Mouse (Mus musculus): ENCODE measurements around the gene Ddr1.

The Ddr1 gene

DNA sequence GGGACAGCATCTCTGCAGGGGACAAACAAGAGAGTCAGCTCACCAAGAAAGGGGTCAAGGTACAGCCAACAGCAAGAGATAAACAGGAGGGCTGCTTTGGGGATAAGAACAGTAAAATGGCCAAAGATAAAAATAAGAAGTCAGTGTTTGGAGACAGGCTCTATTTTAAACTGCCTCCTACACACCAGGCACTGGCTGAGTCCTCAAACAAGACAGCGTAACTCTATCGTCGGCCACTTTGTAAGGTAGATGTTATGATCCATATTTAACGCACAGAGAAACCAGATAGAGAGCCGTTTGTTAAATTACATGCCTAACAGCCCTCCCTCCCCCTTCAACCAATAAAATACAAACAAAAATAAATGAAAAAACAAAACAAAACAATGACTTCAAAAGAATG, 10.5 kb downstream of the Ddr1 start:
- DNase-seq (ENCODE audit: low spot score in 2 of 2), result no peak

DNA sequence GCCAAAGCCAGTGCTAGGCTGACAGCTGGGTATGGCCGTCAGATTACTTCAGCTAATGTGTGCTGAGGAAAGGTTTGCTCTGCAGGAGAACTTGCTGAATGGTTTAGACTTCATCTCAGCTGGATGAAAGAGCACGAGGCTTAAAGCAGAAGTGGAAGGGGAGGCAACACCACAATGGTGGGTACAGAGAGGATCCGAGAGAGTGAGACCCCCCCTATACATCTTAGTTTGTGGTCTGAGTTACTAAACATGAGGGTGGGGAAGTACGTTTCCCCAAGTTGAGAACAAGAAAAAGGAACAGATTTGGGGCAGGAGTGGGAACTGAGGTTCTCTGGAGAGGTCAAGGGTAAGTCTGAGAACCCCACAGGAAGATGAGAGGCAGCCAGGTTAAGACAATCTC, 12.1 kb downstream of the Ddr1 start:
- no peak for DNase-seq (ENCODE audit: low spot score in 2 of 2)

DNA sequence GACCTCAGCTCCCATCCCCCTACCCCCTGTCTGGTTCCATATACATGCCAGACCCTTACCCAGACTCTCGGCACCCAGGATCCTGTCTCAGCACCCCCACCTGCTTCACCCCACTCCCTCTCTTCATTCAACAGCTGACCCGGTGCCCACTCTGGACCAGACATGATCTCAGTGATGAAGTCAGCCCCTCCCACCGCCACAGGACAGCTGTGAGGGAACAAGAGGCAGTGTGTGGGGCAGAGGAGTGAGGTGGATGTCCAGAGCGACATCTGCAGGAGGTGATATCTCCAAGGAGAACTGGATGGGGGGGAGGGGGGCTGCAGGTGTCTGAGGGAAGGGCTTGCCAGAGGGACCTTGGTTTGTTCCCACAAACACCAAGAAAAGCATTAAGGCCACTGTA, 12.6 kb downstream of the Ddr1 start:
- no peak for DNase-seq (ENCODE audit: low spot score in 2 of 2)

DNA sequence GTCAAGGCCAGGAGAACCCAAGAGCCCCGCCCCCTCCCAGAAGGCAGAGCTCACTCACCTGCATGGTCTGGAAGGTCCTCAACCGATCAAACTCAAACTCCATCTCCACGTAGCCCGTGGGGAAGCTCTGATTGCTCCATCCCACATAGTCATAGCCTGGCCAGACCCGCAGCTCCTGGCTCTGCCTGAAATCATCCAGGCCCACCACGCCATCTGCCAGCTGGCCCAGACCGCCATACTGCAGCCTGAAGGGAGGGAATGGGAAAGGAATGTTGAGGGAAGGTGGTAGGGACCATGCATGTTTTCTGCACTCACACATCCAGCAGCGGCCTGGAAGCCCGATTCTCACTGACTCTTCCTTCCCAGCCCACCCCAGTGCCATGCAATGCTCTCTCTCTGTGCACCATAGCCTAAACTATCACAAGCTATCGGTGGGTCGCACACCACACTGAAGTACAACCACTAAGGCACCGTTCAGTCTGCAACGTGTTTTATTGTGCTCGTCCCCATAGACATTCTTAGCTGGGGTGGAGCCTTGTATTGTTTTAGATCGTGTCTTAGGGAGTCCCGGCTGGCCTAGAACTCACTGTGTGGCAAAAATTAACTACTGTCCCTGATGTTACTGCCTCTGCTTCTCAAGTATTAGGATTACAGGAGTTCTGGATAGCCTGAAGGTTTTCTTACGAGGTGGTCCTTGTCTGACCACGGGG, 14.3 kb downstream of the Ddr1 start:
- DNase-seq (ENCODE audit: low spot score in 2 of 2), result no peak

DNA sequence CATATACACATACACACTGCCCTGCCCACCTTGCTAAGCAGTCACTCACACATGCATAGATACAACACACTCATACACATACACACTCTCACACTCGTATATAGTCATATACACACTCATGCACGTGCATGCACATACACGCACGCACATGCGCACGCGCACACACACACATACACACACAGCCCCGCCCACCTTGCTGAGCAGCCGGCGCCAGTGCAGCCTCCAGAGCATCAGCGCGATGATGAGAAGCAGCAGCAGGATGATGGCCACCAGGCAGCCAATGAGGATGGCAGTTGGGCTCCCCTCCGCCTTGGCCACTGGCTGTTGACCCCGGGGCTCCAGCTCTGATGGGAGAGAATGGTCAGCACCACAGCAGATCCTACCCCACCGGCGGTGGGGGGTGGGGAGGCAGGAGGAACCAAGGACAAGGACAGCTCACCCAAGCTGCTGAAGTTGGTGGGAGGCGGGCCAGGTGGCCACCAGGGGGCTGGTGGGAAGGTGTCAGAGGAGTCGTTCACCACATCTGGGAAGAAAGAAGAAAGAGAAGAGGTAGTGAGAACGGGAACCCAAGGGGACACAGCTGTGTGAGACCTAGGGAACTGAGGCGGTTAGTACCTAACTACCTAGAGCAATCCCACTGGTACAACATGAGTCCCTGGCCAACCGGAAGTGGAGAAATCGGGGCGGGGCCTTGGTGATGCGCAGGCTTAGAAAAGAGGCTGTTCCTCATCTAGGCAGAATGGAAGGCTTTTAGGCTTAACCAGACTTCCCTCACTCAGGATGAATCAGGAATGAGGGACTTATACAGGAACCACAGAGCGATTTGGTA, 15.9 kb downstream of the Ddr1 start:
- no peak for DNase-seq (ENCODE audit: low spot score in 2 of 2)

DNA sequence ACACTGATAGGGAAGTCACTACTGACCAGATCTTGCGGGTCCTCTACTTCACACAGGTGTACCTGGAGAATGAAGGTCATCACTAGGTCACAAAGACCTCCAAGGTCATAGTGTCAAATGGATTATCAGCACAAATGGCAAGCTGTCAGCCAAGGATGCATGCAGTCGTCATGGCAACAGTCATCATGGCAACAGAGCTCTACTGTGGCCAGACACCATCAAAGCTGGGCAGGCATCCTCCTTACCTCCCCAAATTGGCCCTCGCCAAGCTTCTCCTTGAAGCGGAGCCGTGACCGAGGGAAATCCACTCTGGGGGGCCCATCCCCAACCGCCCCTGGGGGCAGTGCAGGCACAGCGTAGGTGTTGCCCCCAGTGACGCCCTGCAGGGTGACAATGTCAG, 19.4 kb downstream of the Ddr1 start:
- DNase-seq (ENCODE audit: low spot score in 2 of 2), result peak in 1 of 2 experiments; percentile 15

DNA sequence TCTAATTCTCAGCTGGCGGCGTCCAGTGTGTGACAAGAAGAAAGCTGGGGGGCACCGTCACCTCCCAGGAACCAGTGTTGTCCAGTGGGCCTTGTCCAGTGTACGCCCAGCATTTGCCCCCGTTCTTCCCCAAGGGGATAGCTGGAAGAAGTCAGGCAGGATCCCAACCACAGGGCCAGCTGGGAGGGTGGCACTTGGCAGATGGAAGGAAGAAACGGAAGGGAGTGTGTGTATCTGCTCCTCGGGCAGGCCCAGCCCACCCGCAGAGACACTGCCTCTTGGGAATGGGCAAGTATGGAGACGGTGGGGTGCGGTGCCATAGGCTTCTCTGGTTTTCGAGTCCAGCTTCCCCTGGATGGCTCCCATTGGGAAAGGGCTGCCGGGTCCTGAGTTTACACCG, 22.4 kb downstream of the Ddr1 start:
- no peak for DNase-seq (ENCODE audit: low spot score in 2 of 2)

DNA sequence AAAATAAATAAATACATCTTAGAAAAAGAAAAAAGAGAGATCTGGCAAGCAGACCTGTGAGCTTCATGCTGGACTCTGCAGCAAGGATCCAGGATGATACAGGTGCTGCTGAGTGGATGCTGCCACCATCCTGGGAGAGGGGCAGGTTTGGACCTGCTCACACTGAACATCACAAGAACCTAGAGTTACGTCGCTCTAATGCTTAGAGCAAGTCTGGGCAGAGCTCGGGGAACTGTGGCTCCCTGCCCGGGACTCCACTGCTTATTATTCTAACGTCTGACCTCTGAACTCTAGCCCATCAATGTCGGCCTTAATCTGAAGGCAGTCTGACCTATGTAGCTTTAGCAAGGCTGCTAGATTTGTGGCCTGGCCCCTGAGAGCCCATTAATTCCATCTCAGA, 23.8 kb downstream of the Ddr1 start:
- DNase-seq (ENCODE audit: low spot score in 2 of 2), result no peak

DNA sequence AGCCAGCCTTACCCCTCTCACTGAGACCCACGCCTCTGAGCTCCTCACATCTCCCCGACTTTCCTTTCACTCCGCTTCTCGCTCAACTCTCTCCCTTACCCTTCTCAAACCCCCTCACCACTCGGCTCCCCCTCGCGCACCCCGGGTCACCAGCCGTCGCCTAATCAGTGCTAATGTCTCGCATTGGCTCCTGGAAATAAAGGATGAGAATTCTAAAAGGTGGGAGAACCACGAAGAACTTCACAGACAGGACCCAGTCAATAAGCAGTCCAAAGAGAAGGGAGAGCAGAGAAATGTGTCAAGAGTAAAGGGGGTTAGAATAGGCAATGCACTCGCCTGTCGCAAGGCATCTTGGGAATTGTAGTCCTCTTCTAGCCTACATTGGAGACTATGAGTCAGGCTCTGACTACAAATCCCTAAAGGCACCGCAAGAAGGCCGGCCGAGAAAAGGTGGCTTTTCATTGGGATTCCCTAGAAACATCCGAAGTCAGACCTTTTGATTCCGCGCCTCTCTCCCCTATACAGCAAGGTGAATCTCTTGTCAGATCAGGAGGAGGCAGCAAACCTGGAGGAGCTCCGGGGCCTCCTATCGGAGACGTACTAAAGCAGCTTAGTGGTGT, 30.9 kb downstream of the Ddr1 start, which contains the start of gene Gtf2h4:
Gene Gtf2h4, minus strand, starts transcription at position 324 of the 620 bp plus-strand sequence.
- DNase-seq (ENCODE audit: low spot score in 2 of 2), result peak; percentile 86

DNA sequence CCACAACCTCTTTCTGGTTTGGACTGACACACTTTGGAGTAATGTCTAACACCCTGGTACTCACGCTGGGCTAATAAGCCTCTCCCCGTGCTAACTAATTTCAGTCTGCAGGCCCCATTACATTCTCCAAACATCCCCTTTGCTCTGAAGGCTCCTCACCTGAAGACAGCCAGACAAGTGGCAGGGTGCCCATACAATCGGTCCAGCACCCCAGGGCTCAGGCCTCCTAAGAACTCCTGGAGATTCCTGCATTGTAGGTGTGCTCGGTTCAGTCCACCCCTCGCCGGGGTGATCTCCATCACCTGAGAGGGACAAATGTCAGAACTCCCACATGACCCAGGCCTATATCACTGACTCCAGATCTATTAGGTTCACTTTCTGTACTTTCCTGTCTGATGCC, 31.9 kb downstream of the Ddr1 start:
- no peak for DNase-seq (ENCODE audit: low spot score in 2 of 2)

DNA sequence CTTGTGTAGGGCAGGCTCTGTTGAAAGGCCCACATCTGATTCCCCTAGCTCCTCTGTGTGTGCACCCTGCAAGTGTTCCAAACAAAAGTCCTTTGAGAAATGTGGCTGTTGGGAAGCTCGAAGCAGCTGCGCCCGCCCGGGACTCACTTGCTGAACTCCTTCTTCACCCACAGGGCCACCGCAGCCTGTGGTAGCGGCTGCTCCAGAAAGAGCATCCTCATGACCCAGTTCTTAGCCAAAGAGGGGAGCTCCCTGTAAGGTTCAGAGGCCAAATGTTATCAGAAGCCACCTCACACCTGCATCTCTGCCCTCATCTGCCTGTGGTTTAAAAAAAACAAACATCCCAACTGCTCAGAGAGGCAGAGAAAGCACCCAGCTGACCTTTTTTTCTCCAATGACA, 32.6 kb downstream of the Ddr1 start:
- no peak for DNase-seq (ENCODE audit: low spot score in 2 of 2)

DNA sequence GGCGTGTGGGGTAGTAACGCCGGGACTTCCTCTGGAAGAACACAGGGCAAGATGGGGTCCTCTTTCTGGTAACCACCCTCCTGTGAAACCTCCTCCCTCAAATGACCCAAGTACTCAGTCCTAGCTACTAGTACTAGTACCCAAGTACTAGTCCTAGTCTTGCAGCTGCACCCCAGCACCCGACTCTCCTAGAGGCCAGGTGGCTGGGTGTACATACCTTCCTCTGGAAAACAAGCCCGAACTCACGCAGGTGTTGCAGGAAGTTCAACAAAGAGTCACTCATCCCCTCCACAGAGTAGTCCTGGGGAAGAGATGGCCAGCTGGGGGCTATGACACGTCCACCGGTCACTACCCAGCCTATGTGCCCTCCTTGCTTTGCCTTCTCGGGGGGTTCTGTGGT, 34.7 kb downstream of the Ddr1 start:
- DNase-seq (ENCODE audit: low spot score in 2 of 2), result no peak

DNA sequence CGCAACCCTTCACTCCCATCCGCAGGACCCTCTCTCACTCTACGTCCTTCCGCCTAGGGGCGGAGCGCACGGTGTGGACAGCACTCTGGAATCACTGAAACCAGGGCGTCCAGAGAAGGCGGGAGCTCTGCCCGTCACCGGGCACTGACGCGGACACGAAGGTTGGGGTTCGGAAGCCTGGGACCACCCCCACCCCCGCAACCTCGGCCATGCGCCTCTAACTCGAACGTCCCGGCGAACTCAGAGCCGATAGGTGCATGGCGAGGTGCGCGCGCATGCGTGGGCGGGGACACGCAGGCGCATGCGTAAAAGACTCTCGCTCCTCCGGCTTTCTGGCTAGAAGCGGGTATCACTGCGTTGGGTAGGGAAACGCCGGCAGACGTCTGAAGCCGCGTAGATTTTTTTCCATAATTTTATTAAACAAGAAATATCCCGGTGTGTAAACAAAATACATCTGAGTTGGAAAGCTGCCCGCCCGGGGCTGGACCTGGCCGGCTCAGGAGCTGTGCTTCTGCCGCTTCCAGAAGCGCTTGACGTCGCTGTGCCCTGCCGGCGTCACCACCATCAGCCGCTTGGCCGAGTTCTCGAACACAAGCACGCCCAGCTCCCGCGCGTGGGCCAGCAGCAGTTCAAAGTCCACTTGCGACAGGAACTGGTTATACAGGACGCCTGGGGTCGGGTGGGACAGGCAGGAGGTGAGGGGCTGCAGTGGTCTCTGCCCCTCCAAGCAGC, 36.9 kb downstream of the Ddr1 start, which contains the start of gene Vars2:
Gene Vars2, minus strand, starts transcription at position 259 of the 732 bp plus-strand sequence.
- DNase-seq (ENCODE audit: low spot score in 2 of 2), result peak; percentile 94 to 97

DNA sequence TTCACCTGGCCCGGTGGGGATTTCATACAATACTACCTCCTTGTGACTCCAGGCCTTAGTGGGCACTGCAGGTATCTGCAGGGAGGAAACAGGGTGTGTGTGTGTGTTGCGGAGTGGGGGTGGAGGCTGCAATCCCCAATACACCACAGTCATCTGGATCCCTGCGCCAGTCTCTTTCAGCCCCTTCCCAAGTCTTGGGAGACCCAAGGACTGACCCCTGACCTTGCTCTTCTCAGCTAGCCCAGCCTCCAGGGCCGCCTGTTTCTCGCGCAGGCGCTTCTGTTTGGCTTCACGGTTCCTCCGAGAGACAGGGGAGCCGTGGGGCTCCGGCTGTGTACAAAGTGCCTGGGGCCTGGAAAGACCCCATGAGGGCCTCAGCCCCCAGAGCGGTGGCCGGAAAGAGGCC, 37.6 kb downstream of the Ddr1 start:
- DNase-seq (ENCODE audit: low spot score in 2 of 2), result no peak

DNA sequence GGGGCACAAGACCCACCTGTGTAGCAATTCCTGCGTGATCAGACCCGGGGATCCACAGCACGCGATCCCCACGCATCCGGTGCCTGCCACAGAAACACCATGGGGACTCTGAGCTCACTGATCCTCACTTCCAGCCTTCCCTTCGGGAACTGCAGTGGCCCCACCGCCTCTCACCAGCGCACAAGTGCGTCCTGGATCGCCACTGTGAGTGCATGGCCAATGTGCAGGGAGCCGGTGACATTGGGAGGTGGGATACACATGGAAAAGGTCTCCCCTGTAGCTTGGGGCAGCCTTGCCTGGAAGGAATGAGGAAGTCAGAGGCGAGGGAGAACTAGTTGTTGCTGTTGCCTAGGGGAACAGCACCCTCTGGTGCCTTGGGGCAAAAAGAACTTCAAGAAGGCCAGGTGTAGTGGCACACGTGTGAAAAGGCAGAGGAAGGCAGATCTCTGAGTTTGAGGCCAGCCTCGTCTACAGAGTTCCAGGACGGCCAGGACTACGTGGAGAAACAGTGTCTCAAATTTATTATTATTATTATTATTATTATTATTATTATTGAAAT, 38.4 kb downstream of the Ddr1 start:
- DNase-seq (ENCODE audit: low spot score in 2 of 2), result no peak

DNA sequence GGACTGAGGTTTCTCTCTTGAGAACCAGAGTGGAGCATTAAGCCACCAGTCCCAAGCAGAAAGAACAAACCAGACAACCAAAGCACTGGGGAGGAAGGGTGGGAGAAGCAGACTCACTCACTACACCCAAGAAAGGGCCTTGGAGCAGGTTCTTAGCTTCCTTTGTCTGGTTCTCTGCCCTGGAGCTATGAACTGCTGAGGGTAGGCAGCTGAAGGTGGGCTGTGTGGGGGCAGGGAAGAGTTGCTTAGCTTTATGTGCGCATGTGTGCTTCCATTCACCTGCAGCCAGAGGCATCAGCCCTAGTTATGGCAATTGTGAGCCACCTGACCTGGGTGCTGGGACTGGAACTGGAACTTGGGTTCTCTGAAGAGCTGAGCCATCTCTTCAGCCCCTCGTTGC, 51.3 kb downstream of the Ddr1 start:
- no peak for DNase-seq (ENCODE audit: low spot score in 2 of 2)

DNA sequence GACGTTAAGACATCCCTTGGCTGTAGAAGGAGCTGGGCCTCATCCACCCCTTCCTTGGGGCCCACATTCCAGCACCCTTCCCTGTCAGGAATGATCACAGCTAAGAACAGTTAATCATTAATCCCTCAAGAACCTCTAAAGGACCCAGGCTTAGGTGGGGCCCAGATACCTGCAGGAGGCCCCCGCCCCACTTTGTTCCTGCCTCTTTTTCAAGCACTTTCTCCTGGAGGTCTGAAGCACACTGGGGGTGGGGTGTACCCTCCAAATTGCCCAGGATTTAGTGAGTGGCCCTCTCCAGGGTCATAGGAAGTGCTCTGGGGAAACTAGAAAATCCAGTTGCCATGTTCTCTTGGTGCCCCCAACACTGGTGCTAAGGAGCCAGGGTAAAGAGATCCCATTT, 55.0 kb downstream of the Ddr1 start:
- no peak for DNase-seq (ENCODE audit: low spot score in 2 of 2)

DNA sequence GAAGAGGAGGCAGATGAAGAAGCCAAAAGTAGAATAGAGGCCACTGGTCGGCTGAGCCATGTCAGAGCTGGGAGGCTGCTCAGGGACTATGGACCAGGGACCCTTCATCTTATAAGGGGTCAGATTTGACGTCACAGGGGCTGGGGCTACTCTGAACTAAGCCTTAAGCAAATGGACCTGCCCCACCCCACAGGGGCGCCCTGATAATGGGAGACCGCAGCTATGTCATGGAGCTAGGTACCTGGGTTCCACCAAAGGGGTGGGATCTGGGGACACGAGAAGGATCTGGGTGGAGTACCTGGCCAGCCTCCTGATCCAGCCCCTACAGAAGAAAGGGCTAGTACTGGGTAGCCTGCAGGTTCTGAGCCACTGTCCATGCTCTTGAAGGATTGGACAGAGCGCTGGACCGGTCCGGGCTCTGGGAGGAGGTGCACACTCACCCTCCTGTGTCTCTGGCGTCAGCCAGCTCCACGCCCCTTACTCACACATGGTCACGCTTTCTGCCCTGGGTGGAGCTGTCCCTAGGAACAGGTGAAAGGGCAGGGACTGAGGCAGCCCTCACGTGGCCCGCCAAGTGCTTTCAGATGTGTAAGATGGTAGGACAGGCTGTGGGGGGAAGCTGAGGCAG, 60.7 kb downstream of the Ddr1 start, which contains the start of gene Mucl3:
Gene Mucl3, minus strand, starts transcription at position 87 of the 628 bp plus-strand sequence.
- no peak for DNase-seq (ENCODE audit: low spot score in 2 of 2)

DNA sequence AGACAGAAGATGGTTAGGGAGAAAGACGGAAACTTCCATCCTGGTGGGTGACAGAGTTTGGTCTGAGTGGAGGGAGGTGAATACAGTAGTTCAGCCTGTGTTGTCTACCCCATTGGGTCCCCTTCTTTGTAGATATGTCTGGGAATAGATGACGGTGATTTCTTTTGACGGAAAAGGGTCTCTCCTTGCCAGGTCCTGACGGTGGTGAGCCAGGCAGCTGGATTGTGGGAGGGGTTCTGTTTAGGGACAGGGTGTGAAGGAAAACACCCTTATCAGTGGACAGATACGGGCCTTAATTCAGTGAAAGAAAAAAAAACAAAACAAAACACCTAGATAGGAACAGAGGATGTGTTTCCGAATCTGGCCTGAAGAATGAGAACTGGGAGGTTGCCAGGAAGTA, 65.1 kb downstream of the Ddr1 start:
- DNase-seq (ENCODE audit: low spot score in 2 of 2), result no peak

DNA sequence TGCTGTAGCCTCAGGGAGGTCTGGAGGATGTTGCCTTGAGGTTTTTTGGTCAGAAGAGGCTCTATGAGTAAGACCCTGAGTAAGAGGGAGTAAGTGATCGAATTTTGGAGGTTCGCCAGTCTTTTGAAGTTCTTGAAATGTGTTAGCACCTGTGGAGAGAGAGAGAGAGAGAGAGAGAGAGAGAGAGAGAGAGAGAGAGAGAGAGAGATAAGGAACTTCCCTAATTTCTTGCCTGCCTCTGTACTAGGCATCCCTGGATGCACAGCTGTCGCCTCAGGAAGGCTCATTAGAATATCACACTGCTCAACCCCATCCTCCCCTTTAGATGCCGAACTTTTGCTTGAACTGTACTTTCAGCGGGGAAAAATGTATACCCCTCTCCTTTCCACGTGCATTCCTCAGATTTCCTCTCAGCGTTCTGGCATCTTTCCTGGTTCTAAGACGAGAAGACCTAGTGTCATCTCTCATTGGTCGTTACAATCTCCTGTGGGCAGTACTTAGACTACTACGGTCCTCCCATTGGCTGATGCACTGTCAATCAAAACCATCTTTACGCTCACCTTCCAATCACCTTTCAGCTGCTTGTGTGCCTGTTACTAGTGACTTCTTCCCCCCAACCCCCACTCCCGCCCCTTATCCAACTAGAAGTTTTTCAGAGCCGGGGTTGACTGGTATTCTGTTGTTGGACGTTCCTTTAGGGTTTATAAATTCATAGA, 65.8 kb downstream of the Ddr1 start:
- DNase-seq (ENCODE audit: low spot score in 2 of 2), result peak; percentile 45 to 49
